Mouse (Mus musculus) CD8-positive naive resting alpha-beta T cell, adult 2 months (primary cell): ENCODE measurements at regions not wholly inside any gene's neighbourhood (a gene's known extent, or its start where the extent isn't known, plus 50 kb on each side); places are given as distances from the start of the nearest gene placed in this dataset.

ENCODE experiments used
- DNase-seq, 2 experiments: peaks; one replicate each; pipeline ENCODE4 v3.0.0; 2022; ENCODE audit warnings: low read depth in 2 of 2, low spot score in 2 of 2

GRCm38 (mm10) chr5:64022633-64023323, 54.1 kb upstream of the Rell1 start:
- DNase-seq: no peak

GRCm38 (mm10) chr5:64023324-64023650, 54.6 kb upstream of the Rell1 start:
- DNase-seq: no peak

- DNase-seq: peak in 1 of 2 experiments; percentile 32
These were observed 55.7 kb upstream of the Rell1 start for GRCm38 (mm10) chr5:64024420-64024819.

GRCm38 (mm10) chr5:64027733-64028132, 59.0 kb upstream of the Rell1 start:
- DNase-seq: no peak

- DNase-seq: peak in 1 of 2 experiments; percentile 28
These were observed 61.0 kb upstream of the Rell1 start for GRCm38 (mm10) chr5:64029622-64030145.

GRCm38 (mm10) chr5:64030281-64030960, 61.7 kb upstream of the Rell1 start:
- DNase-seq: peak in 1 of 2 experiments; percentile 34

- DNase-seq: no peak
These were observed 54.4 kb upstream of the Pgm2 start for GRCm38 (mm10) chr5:64038394-64038793.

- peak; percentile 63 to 64 for DNase-seq
These were observed 52.1 kb upstream of the Pgm2 start for GRCm38 (mm10) chr5:64040676-64041075.
